Mouse (Mus musculus) G1E (cell line): Measurements from ENCODE around the gene Gabarapl2. TPM values are rescaled to one million over a fixed set of nuclear protein-coding genes. Genes with fewer than 3 reads are reported as not detected.
"Not testable (repeated sequence)": the region's sequence is repeated elsewhere in the genome, so short reads cannot be mapped to it uniquely, and the experiment has no call there.

Experiments
- ATAC-seq: 2 replicates; pipeline ENCODE4 v1.8.0; 2016; ENCODE audit warnings: mild to moderate bottlenecking; ENCODE audit not compliant: insufficient number of reproducible peaks, poor library complexity, low FRiP score, severe bottlenecking; ENCODE audit errors: extremely low read depth
- DNase-seq: peaks from one replicate; pipeline ENCODE4 v3.0.0; 2012; ENCODE audit warnings: low spot score
- H3K27me3 ChIP-seq: 2 replicates; pipeline ENCODE4 v1.6.1; 2012; ENCODE audit warnings: mild to moderate bottlenecking, low read length, inconsistent platforms; ENCODE audit not compliant: insufficient read depth
- H3K36me3 ChIP-seq: replicated peaks from 2 replicates; pipeline ENCODE3; 2012; ENCODE audit warnings: mild to moderate bottlenecking, inconsistent platforms
- H3K4me1 ChIP-seq: 2 replicates; pipeline ENCODE4 v1.6.1; 2012; ENCODE audit warnings: low read depth, low read length, inconsistent platforms, mixed read lengths; ENCODE audit not compliant: insufficient read depth
- H3K4me3 ChIP-seq: 2 replicates; pipeline ENCODE4 v1.5.1; 2012; ENCODE audit warnings: low read depth, mild to moderate bottlenecking, inconsistent platforms, low read length, moderate library complexity, mixed read lengths
- H3K9me3 ChIP-seq: replicated peaks from 2 replicates; pipeline ENCODE4 v1.6.1; 2012; ENCODE audit warnings: inconsistent platforms
- CTCF ChIP-seq: IDR thresholded peaks from 2 replicates; pipeline ENCODE4 v1.5.1; 2012; ENCODE audit warnings: low read depth, low read length, inconsistent platforms, mixed read lengths
- GATA1 ChIP-seq: IDR thresholded peaks from 2 replicates; pipeline ENCODE4 v1.6.1; 2012; ENCODE audit warnings: borderline replicate concordance, low read length, inconsistent platforms, mixed read lengths
- GATA2 ChIP-seq: IDR thresholded peaks from 2 replicates; pipeline ENCODE4 v1.6.1; 2012; ENCODE audit warnings: low read depth, low read length, inconsistent platforms, borderline replicate concordance
- POLR2AphosphoS5 ChIP-seq: IDR thresholded peaks from 2 replicates; pipeline ENCODE4 v1.6.1; 2012; ENCODE audit warnings: low read depth, low read length, inconsistent platforms; ENCODE audit not compliant: insufficient replicate concordance
- TAL1 ChIP-seq: conservative IDR thresholded peaks from 2 replicates; pipeline ENCODE4 v1.6.1; 2012; ENCODE audit warnings: low read depth, low read length, inconsistent platforms, mixed read lengths
- polyA plus RNA-seq: library from polyadenylated mRNA; stranded (reverse); fragments of >175 nt; gene quantifications from 2 replicates; pipeline ENCODE4 v1.2.3, GENCODE M21; 2012
- total RNA-seq, 2 experiments: library from RNA; stranded (forward) in 1 of 2; stranded (reverse) in 1 of 2; fragments of 200-1000 nt in 1 of 2; fragments of >200 nt in 1 of 2; fragmentation: Nextera tagmentation in 1 of 2; gene quantifications; 2 replicates each; pipeline ENCODE4 v1.2.3; 2014 to 2017

Gene Gabarapl2
- total and polyA plus RNA-seq, 3 experiments, result 3.7 to 53.7 (median 36.6) TPM

DNA sequence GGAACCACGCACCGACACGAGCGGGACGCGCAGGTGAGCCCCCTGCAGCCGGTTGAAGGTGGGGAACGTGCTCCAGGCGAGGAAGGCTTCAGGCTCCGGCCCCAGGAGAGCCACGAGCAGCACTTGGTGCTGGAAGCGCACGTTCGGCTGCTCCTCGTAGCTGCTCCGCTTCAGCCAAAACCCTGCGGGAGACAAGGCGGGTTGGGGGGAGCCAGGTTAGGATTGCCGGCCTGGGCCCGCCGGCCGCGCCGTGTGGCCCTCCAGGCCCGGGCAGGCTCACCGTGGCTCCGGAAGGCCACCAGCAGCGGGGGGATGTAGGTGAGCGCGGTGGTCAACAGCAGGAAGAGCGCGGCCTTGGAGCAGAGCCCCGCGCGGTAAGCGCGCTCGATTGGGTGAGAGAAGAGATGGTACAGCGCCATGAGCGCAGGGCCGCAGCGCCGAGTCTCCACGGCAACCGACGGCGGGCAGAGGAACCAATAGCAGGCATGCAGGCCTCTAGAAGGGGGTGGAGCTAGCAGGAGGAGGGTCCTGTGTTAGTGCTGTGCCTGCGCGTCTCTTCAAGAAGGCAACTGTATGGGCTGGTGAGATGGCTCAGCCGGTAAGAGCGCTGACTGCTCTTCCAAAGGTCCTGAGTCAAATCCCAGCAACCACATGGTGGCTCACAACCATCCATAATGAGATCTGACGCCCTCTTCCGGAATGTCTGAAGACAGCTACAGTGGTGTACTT, 7.0 kb upstream of the Gabarapl2 start, which contains the start of gene Tmem231:
Gene Tmem231, minus strand, starts transcription at position 534 of the 729 bp plus-strand sequence.
- H3K27me3 ChIP-seq, result no peaks in the 10 kb centered on the region
- peaks cover 67% of the 10 kb centered on the region for H3K4me1 ChIP-seq
- ATAC-seq, result peak; percentile 94
- TF ChIP-seq POLR2AphosphoS5 (no peak), CTCF (no peak), GATA1 (no peak), GATA2 (no peak), TAL1 (no peak)
- H3K9me3 ChIP-seq, result no peaks in the 10 kb centered on the region
- peak within 1 kb of the TSS; percentile 82 for H3K4me3 ChIP-seq
- peak; percentile 94 for DNase-seq
- H3K36me3 ChIP-seq, result peaks cover 5% of the 10 kb centered on the region

- ATAC-seq, result no peak
- no peak for TF ChIP-seq GATA1
- TF ChIP-seq POLR2AphosphoS5, result no peak
- Histone ChIP-seq H3K27me3 (no peaks in the 10 kb centered on the region), H3K4me1 (peaks cover 66% of the 10 kb centered on the region), H3K9me3 (no peaks in the 10 kb centered on the region), H3K4me3 (no peak overlapping the region), H3K36me3 (peaks cover 3% of the 10 kb centered on the region)
- no peak for DNase-seq
Observed at GRCm38 (mm10) chr8:111934201-111934600, 6.3 kb upstream of the Gabarapl2 start.

DNA sequence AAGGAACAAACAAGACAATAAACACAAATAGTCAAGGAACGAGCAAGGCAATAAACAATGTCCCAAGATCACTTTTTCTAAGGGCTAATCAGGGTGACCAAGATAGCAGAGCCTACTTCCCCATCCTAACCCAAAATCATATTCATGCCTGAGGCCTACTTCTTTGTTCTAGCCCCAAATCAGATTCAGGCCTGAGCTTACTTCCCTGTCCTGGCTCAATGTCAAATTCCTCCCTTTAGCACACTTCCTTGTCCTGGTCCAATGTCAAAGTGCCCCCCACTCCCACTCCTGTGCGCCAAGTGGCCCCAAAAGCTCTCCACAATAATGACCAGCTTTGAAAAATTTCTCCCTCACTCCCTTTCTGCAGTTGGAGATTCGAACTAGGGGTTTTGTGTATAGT, 3.3 kb upstream of the Gabarapl2 start:
- ATAC-seq, result no peak
- no peak for TF ChIP-seq GATA2
- TF ChIP-seq CTCF, result no peak
- TF ChIP-seq POLR2AphosphoS5, result no peak
- TF ChIP-seq GATA1, result no peak
- DNase-seq, result no peak
- Histone ChIP-seq H3K9me3 (no peaks in the 10 kb centered on the region), H3K27me3 (no peaks in the 10 kb centered on the region), H3K36me3 (peaks cover 4% of the 10 kb centered on the region), H3K4me1 (peaks cover 59% of the 10 kb centered on the region), H3K4me3 (no peak overlapping the region)

- not testable (repeated sequence) for DNase-seq, ATAC-seq, H3K27me3 ChIP-seq, H3K4me3 ChIP-seq, H3K9me3 ChIP-seq
- peaks cover 49% of the 10 kb centered on the region for H3K4me1 ChIP-seq
- H3K36me3 ChIP-seq, result peaks cover 11% of the 10 kb centered on the region
Observed at GRCm38 (mm10) chr8:111938076-111938985, 2.2 kb upstream of the Gabarapl2 start.

- Histone ChIP-seq H3K4me1 (peaks cover 38% of the 10 kb centered on the region), H3K9me3 (no peaks in the 10 kb centered on the region), H3K36me3 (peaks cover 23% of the 10 kb centered on the region), H3K27me3 (no peaks in the 10 kb centered on the region), H3K4me3 (peak overlapping the region; percentile 98)
- TF ChIP-seq GATA1 (no peak), POLR2AphosphoS5 (no peak), TAL1 (no peak), GATA2 (no peak), CTCF (no peak)
- DNase-seq, result peak; percentile 75
- ATAC-seq, result peak; percentile 90
Observed at GRCm38 (mm10) chr8:111939516-111940142, 874 bp upstream of the Gabarapl2 start.

DNA sequence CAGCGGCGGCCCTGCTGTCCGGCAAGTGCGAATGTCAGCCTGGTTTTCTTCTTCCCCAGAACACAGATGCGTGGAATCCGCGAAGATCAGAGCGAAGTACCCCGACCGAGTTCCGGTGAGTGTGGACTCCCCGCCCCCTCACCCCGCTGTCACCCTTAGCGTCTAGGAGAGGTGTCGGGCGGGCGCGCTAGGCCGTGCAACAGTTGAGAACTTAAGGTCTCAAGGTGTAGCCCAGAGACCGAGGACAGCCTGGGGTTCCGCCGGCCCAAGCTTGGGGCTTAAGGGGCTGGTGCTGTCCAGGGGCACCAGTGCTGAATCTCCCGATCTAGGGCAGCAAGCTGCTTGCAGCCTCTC, 575 bp downstream of the Gabarapl2 start:
- peak overlapping the region; percentile 98 for H3K4me3 ChIP-seq
- peaks cover 36% of the 10 kb centered on the region for H3K4me1 ChIP-seq
- H3K27me3 ChIP-seq, result no peaks in the 10 kb centered on the region
- no peak; the same call in 1 of the 2 replicates for ATAC-seq
- no peaks in the 10 kb centered on the region for H3K9me3 ChIP-seq
- H3K36me3 ChIP-seq, result peaks cover 36% of the 10 kb centered on the region
- TF ChIP-seq CTCF (no peak), POLR2AphosphoS5 (no peak), TAL1 (no peak), GATA1 (no peak), GATA2 (no peak)
- DNase-seq, result peak; percentile 59
